Mouse (Mus musculus) bone marrow, adult 2 months (tissue): Measurements from ENCODE around the gene Ski.

Experiments used
- CTCF ChIP-seq: fragments of 200-500 bp; IDR thresholded peaks from 2 replicates; pipeline ENCODE4 v1.5.1; 2011; ENCODE audit warnings: low read length, control low read depth; ENCODE audit not compliant: control insufficient read depth, insufficient read depth
- POLR2A ChIP-seq: fragments of 200-500 bp; IDR thresholded peaks from 2 replicates; pipeline ENCODE4 v1.6.1; 2011; ENCODE audit warnings: low read depth, mild to moderate bottlenecking, control low read depth, low read length, borderline replicate concordance; ENCODE audit not compliant: control insufficient read depth

- no peak for TF ChIP-seq POLR2A
- no peak for TF ChIP-seq CTCF
Observed at GRCm38 (mm10) chr4:155140150-155140549, 82.2 kb downstream of the Ski start.
